ENCODE assay signal across 1 mouse cellular context in the genomic region with DNA sequence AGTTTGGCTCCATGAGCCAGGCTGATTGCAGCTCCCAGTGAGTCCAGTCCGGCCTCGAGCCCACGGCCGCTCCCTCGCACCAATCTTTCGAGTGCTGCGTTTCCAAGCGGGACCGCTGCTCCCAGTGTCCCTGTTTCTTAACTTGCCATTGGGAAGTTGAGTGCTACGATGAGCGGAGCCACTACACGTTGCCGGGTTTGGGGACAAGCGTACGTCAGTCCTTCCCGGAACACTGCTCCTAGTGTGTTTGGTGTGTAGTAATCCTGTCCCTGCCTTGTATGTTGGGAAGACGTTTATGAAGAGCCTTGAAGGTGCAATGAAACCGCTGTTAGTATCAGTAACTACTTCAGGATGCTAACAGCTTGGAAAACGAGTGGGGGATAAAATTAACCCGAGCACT.
TF ChIP-seq lines count a peak whose summit lies in the region.

No protein-coding gene starts in this region.

TF ChIP-seq in ES-E14, 5 proteins besides CTCF, POLR2A, EP300 and RAD21 (continued from another document):
- TF ChIP-seq HCFC1 (IDR thresholded peaks at IDR 0.05; ENCODE audit: borderline replicate concordance, insufficient read depth, low read length) (no peak), ZNF384 (IDR thresholded peaks at IDR 0.05; ENCODE audit: low read depth, low read length) (no peak), ZC3H11A (IDR thresholded peaks at IDR 0.05; ENCODE audit: borderline replicate concordance, low read depth, low read length) (no peak)
